ENCODE assay signal across 22 mouse cellular contexts in the genomic region with DNA sequence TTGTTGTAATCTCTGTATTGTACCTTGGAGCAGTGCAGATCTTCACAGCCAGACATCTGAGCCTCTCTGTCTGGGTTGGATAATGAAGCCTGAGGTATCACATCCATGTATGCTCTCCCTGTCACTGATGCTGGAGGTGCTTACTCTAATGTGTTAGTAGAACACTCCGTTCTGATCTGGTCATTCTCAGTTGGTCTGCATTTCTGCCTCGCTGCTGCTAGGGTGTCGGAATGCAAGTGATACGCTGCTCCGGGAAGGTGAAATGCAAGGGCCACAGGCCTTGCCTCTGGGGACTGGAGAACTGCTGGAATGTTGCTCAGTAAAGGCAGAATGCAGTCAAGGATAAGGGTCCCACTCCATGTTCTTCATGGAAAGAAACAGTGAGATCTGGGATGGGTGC.
"Had no signal": no experiment of that assay in that cellular context is flagged by ENCODE, and none has a peak within 500 bp of the region (broad histone marks: within the 10 kb centered on the region; RNA-seq: fewer than 3 reads in every experiment).

No protein-coding gene starts in this region.

- H3K4me3 ChIP-seq: kidney, embryonic 15.5 days; limb, embryonic 12.5 days; limb, embryonic 15.5 days; lung, embryonic 15.5 days; megakaryocyte, embryonic 14.5 days; midbrain, embryonic 10.5 days; midbrain, embryonic 13.5 days; myocyte; neural tube, embryonic 13.5 days; stomach, embryonic 15.5 days had no signal

- H3K4me1 ChIP-seq: megakaryocyte, embryonic 14.5 days; midbrain, embryonic 10.5 days; midbrain, embryonic 13.5 days; neural tube, embryonic 13.5 days had no signal

- H3K9me3 ChIP-seq: kidney, embryonic 15.5 days; limb, embryonic 15.5 days; lung, embryonic 15.5 days; megakaryocyte, embryonic 14.5 days; midbrain, embryonic 10.5 days; midbrain, embryonic 13.5 days; neural tube, embryonic 13.5 days; stomach, embryonic 15.5 days had no signal

- H3K27me3 ChIP-seq: kidney, embryonic 15.5 days; limb, embryonic 12.5 days; limb, embryonic 15.5 days; lung, embryonic 15.5 days; megakaryocyte, embryonic 14.5 days; midbrain, embryonic 13.5 days; neural tube, embryonic 13.5 days; stomach, embryonic 15.5 days had no signal

- DNase-seq: kidney, adult 2 months; kidney, postnatal 14 days; kidney, postnatal 4 days; left cerebral cortex, postnatal 4 days; liver, postnatal 0 days; retina, postnatal 1 day; right cerebral cortex, postnatal 25 days; spleen, adult 18-20 months; thymus, adult 2 months; thymus, postnatal 14 days; thymus, postnatal 4 days had no signal

- H3K36me3 ChIP-seq: kidney, embryonic 15.5 days; limb, embryonic 12.5 days; limb, embryonic 15.5 days; lung, embryonic 15.5 days; midbrain, embryonic 10.5 days; midbrain, embryonic 13.5 days; neural tube, embryonic 13.5 days; stomach, embryonic 15.5 days had no signal

- H3K27ac ChIP-seq: kidney, embryonic 15.5 days; limb, embryonic 12.5 days; limb, embryonic 15.5 days; liver, embryonic 14.5 days; midbrain, embryonic 10.5 days; midbrain, embryonic 13.5 days; neural tube, embryonic 13.5 days; stomach, embryonic 15.5 days had no signal
